Mouse (Mus musculus) ES-E14 (cell line): Measurements from ENCODE around the gene Esr2.

Source experiments
- HCFC1 ChIP-seq: IDR thresholded peaks from 2 replicates; pipeline ENCODE4 v1.6.1; 2012; ENCODE audit warnings: low read length, inconsistent platforms, borderline replicate concordance; ENCODE audit not compliant: insufficient read depth
- ZC3H11A ChIP-seq: IDR thresholded peaks from 2 replicates; pipeline ENCODE4 v1.6.1; 2012; ENCODE audit warnings: low read depth, mild to moderate bottlenecking, inconsistent platforms, low read length, borderline replicate concordance

DNA sequence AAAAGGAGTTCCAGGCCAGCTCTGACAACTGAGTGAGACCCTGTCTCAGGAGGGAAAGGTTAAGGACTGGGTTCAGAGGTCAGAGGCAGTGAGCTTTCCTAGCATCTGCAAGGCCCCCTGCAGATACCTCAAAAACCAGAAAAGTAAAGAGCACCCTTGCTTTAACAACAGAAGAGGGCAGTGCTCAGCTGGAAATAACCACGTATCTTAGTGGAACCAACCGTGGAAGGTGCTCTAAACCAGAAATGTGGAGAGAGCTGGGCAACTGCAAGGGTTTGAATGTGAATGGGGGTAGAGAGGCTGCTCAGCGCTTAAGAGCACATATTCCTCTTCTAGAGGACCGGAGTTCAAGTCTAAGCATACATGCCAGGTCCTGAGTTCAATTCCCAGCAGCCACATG, 23.3 kb upstream of the Esr2 start:
- TF ChIP-seq ZC3H11A (no peak), HCFC1 (no peak)
